Mouse (Mus musculus): Measurements from ENCODE around the gene Smcr8.

The Smcr8 gene

GRCm38 (mm10) chr11:60776829-60777740 lies at the start of gene Smcr8, which contains the start of gene Top3a:
TSS of gene Smcr8 (plus strand) at chr11:60777524.
TSS of gene Top3a (minus strand) at chr11:60777365.
- DNase-seq: peak; percentile 95

- DNase-seq: peak; percentile 98
These were observed 49.0 kb upstream of the Smcr8 start, which contains the start of gene Mief2 for GRCm38 (mm10) chr11:60728260-60728761. TSS of gene Mief2 (plus strand) at chr11:60728398.

GRCm38 (mm10) chr11:60729217-60729641 lies 48.1 kb upstream of the Smcr8 start:
- peak; percentile 80 for DNase-seq

GRCm38 (mm10) chr11:60730169-60730568 lies 47.2 kb upstream of the Smcr8 start:
- peak; percentile 63 for DNase-seq

- no peak for DNase-seq
These were observed 46.1 kb upstream of the Smcr8 start for GRCm38 (mm10) chr11:60731251-60731650.

- no peak for DNase-seq
These were observed 43.1 kb upstream of the Smcr8 start for GRCm38 (mm10) chr11:60734206-60734605.

- no peak for DNase-seq
These were observed 42.1 kb upstream of the Smcr8 start for GRCm38 (mm10) chr11:60735191-60735590.

GRCm38 (mm10) chr11:60736491-60736890 lies 40.8 kb upstream of the Smcr8 start:
- DNase-seq: no peak

- DNase-seq: no peak
These were observed 39.9 kb upstream of the Smcr8 start for GRCm38 (mm10) chr11:60737450-60737849.

GRCm38 (mm10) chr11:60740321-60740720 lies 37.0 kb upstream of the Smcr8 start:
- no peak for DNase-seq

- DNase-seq: no peak
These were observed 21.8 kb upstream of the Smcr8 start for GRCm38 (mm10) chr11:60755570-60755969.

GRCm38 (mm10) chr11:60761681-60762080 lies 15.6 kb upstream of the Smcr8 start:
- no peak for DNase-seq

- DNase-seq: no peak
These were observed 10.4 kb upstream of the Smcr8 start for GRCm38 (mm10) chr11:60766969-60767368.

- DNase-seq: peak; percentile 48
These were observed 8.0 kb upstream of the Smcr8 start for GRCm38 (mm10) chr11:60769322-60769721.

GRCm38 (mm10) chr11:60770776-60771175 lies 6.5 kb upstream of the Smcr8 start:
- DNase-seq: no peak

GRCm38 (mm10) chr11:60772161-60772560 lies 5.2 kb upstream of the Smcr8 start:
- no peak for DNase-seq

- DNase-seq: no peak
These were observed 3.1 kb upstream of the Smcr8 start for GRCm38 (mm10) chr11:60774158-60774689.

GRCm38 (mm10) chr11:60774841-60775240 lies 2.5 kb upstream of the Smcr8 start:
- no peak for DNase-seq

- no peak for DNase-seq
These were observed 1.7 kb upstream of the Smcr8 start for GRCm38 (mm10) chr11:60775578-60775977.

- DNase-seq: no peak
These were observed 1.1 kb upstream of the Smcr8 start for GRCm38 (mm10) chr11:60776107-60776828.

- no peak for DNase-seq
These were observed 562 bp downstream of the Smcr8 start for GRCm38 (mm10) chr11:60777801-60778370.

GRCm38 (mm10) chr11:60779673-60780189 lies 2.4 kb downstream of the Smcr8 start:
- DNase-seq: peak; percentile 12
